Comparison of ENCODE assay signal across 12 mouse cellular contexts in the genomic region with DNA sequence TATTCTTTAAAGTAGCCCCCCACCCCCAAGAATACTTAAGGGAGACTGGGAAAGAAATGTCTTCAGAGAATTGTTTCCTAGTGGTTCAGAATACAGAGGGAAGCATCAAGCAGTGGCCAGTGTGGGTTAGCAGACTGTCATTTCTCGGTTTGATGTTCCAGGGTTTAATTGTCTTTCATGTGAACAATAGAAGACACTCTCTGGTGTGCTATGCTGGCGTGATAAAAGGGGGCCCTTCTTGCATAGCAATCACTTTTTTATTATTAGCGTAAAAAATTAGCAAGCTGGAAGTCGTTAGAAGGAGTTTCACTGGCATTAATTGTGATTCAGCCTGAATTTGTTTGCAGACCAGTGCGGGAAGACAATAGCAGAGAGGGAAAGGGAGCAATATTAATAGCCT.
"Had no signal": no experiment of that assay in that cellular context is flagged by ENCODE, and none has a peak within 500 bp of the region (broad histone marks: within the 10 kb centered on the region; RNA-seq: fewer than 3 reads in every experiment).

No protein-coding gene starts in this region.

- H3K9me3 ChIP-seq: limb, embryonic 15.5 days; liver, embryonic 12.5 days had no signal

- H3K9ac ChIP-seq: limb, embryonic 15.5 days; liver, embryonic 12.5 days; lung, embryonic 14.5 days had no signal

- H3K4me1 ChIP-seq: limb, embryonic 15.5 days; liver, embryonic 12.5 days; megakaryocyte, embryonic 14.5 days had no signal

- H3K27ac ChIP-seq: limb, embryonic 15.5 days; liver, embryonic 12.5 days; macrophage; stomach, postnatal 0 days had no signal

- H3K4me3 ChIP-seq: limb, embryonic 15.5 days; liver, embryonic 12.5 days; megakaryocyte, embryonic 14.5 days had no signal

- ATAC-seq: intestine, postnatal 0 days; liver, embryonic 12.5 days had no signal

- H3K36me3 ChIP-seq: limb, embryonic 15.5 days; liver, embryonic 12.5 days had no signal

- H3K4me2 ChIP-seq: limb, embryonic 15.5 days; liver, embryonic 12.5 days; lung, embryonic 14.5 days had no signal

- H3K27me3 ChIP-seq: limb, embryonic 15.5 days; liver, embryonic 12.5 days; megakaryocyte, embryonic 14.5 days had no signal

- DNase-seq: kidney, adult 8-10 months; kidney, postnatal 25 days; layer of hippocampus, postnatal 36 days; lung, embryonic 14.5 days; lung, postnatal 14 days; thymus, postnatal 14 days had no signal
